Mouse (Mus musculus): ENCODE data around the gene Maob.

DNA sequence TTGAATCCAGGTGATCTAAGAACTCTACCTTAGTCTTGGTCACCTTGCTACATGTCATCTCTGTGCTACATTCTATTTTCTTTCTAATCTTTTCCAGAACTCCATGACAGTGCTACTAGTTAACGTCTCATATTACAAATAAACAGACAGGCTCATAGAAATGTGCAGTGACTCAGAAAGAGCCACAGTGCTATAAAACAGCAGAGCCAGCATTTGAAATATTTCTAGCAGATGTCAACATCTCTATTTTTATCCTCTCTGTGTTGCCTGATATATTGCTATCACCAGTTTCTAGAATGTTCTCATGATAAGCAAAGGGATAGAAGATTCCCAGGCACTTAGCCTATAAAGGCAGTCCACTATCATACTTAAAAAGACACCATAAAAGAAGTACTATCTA, 103.1 kb downstream of the Maob start:
- TF ChIP-seq CTCF (IDR thresholded peaks at IDR 0.05; ENCODE audit: borderline replicate concordance, extremely low read depth, insufficient read depth, insufficient read length) (no peak), POLR2A (IDR thresholded peaks at IDR 0.05; ENCODE audit: borderline replicate concordance, extremely low read depth, insufficient read depth, insufficient read length, poor library complexity, severe bottlenecking) (no peak)
